Mouse (Mus musculus): ENCODE results near the gene Ntm. TPM values are rescaled to one million over a fixed set of nuclear protein-coding genes. Genes with fewer than 3 reads are reported as not detected.

Ntm gene
- polyA plus RNA-seq, 1 experiment, result not detected

DNA sequence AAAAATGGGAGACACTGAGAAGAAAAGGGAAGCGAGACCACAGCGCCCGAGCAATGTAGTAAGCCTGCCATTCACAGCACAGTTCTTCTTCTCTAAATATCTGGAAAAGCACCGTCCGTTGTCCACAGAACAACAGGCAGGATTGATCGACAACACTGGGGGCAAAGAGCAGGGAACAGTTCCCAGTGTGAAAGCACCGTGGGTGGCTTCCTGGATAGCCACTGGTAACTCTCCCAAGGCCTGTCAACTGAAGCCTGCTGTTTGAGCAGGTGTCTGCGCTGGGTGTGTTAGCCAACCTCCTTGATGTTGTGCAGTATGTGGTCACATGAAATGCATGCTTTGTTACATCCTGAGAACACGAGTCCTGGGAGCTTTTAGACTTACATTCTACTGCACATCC lies 531.4 kb downstream of the Ntm start:
- Histone ChIP-seq H3K27me3 (ENCODE audit: control insufficient read depth, insufficient read depth, insufficient read length) (no peaks in the 10 kb centered on the region), H3K4me3 (no peak overlapping the region), H3K36me3 (ENCODE audit: control insufficient read depth, insufficient read depth) (no peaks in the 10 kb centered on the region), H3ac (ENCODE audit: control insufficient read depth, insufficient read length) (no peak overlapping the region), H3K79me2 (ENCODE audit: control insufficient read depth, insufficient read depth) (no peaks in the 10 kb centered on the region), H3K4me2 (ENCODE audit: low read depth) (no peak overlapping the region)
- TF ChIP-seq POLR2AphosphoS2 (IDR thresholded peaks at IDR 0.05; ENCODE audit: insufficient read length, low read depth) (no peak), MYOD1 (IDR thresholded peaks at IDR 0.05; ENCODE audit: control insufficient read depth in 1 of 3, insufficient read length in 2 of 3, low read depth in 2 of 3) (no peak), POLR2A (IDR thresholded peaks at IDR 0.05; ENCODE audit: insufficient read length, low read depth) (no peak), SRF (IDR thresholded peaks at IDR 0.05; ENCODE audit: control insufficient read depth, insufficient read length, low read depth) (no peak), TCF12 (IDR thresholded peaks at IDR 0.05; ENCODE audit: insufficient read depth, poor library complexity, severe bottlenecking) (no peak), MYOG (IDR thresholded peaks at IDR 0.05; ENCODE audit: control insufficient read depth in 1 of 3, insufficient read depth in 1 of 3, insufficient read length in 2 of 3, low read depth in 2 of 3) (no peak), E2F4 (IDR thresholded peaks at IDR 0.05; ENCODE audit: insufficient read depth) (no peak), USF1 (IDR thresholded peaks at IDR 0.05; ENCODE audit: low read depth) (no peak), MAX (IDR thresholded peaks at IDR 0.05; ENCODE audit: low read depth) (no peak), TCF3 (IDR thresholded peaks at IDR 0.05; ENCODE audit: insufficient read length, low read depth) (no peak), CEBPB (IDR thresholded peaks at IDR 0.05; ENCODE audit: insufficient read depth, poor library complexity, severe bottlenecking) (no peak), REST (IDR thresholded peaks at IDR 0.05; ENCODE audit: insufficient read depth, insufficient read length) (no peak)

DNA sequence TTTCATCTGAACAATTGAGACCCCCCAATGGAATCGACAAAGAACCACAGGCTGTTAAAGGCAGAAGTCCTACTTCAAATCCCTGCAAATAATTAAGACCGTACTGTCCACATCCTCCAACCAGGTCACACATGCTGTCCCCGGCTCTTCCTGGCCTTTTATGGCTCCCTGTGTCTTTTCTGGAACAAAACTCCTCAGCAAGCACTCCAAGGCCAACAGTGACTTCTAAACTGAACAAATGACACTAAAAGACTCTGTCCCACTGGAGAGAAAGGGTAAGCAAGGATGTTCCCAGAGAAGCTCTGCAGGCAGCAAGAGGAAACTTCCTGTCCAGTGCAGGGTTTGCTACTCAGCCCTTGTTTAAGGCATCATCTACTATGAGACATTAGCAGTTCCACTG lies 532.8 kb downstream of the Ntm start:
- no peaks in the 10 kb centered on the region for H3K27me3 ChIP-seq (ENCODE audit: control insufficient read depth, insufficient read depth, insufficient read length)
- H3ac ChIP-seq (ENCODE audit: control insufficient read depth, insufficient read length), result no peak overlapping the region
- no peak for TF ChIP-seq CEBPB (IDR thresholded peaks at IDR 0.05; ENCODE audit: insufficient read depth, poor library complexity, severe bottlenecking)
- TF ChIP-seq TCF3 (IDR thresholded peaks at IDR 0.05; ENCODE audit: insufficient read length, low read depth), result no peak
- TF ChIP-seq POLR2A (IDR thresholded peaks at IDR 0.05; ENCODE audit: insufficient read length, low read depth), result no peak
- no peak for TF ChIP-seq POLR2AphosphoS2 (IDR thresholded peaks at IDR 0.05; ENCODE audit: insufficient read length, low read depth)
- no peak for TF ChIP-seq E2F4 (IDR thresholded peaks at IDR 0.05; ENCODE audit: insufficient read depth)
- TF ChIP-seq USF1 (IDR thresholded peaks at IDR 0.05; ENCODE audit: low read depth), result no peak
- no peak for TF ChIP-seq SRF (IDR thresholded peaks at IDR 0.05; ENCODE audit: control insufficient read depth, insufficient read length, low read depth)
- no peak for TF ChIP-seq REST (IDR thresholded peaks at IDR 0.05; ENCODE audit: insufficient read depth, insufficient read length)
- TF ChIP-seq MYOD1 (IDR thresholded peaks at IDR 0.05; ENCODE audit: control insufficient read depth in 1 of 3, insufficient read length in 2 of 3, low read depth in 2 of 3), result no peak
- TF ChIP-seq MYOG (IDR thresholded peaks at IDR 0.05; ENCODE audit: control insufficient read depth in 1 of 3, insufficient read depth in 1 of 3, insufficient read length in 2 of 3, low read depth in 2 of 3), result no peak
- TF ChIP-seq MAX (IDR thresholded peaks at IDR 0.05; ENCODE audit: low read depth), result no peak
- TF ChIP-seq TCF12 (IDR thresholded peaks at IDR 0.05; ENCODE audit: insufficient read depth, poor library complexity, severe bottlenecking), result no peak
- no peak overlapping the region for H3K4me2 ChIP-seq (ENCODE audit: low read depth)
- no peaks in the 10 kb centered on the region for H3K79me2 ChIP-seq (ENCODE audit: control insufficient read depth, insufficient read depth)
- H3K36me3 ChIP-seq (ENCODE audit: control insufficient read depth, insufficient read depth), result no peaks in the 10 kb centered on the region
- H3K4me3 ChIP-seq, result no peak overlapping the region

GRCm38 (mm10) chr9:29428322-29428721 lies 534.6 kb downstream of the Ntm start:
- no peaks in the 10 kb centered on the region for H3K27me3 ChIP-seq (ENCODE audit: control insufficient read depth, insufficient read depth, insufficient read length)
- H3K4me2 ChIP-seq (ENCODE audit: low read depth), result no peak overlapping the region
- TF ChIP-seq REST (IDR thresholded peaks at IDR 0.05; ENCODE audit: insufficient read depth, insufficient read length) (no peak), SRF (IDR thresholded peaks at IDR 0.05; ENCODE audit: control insufficient read depth, insufficient read length, low read depth) (no peak)

DNA sequence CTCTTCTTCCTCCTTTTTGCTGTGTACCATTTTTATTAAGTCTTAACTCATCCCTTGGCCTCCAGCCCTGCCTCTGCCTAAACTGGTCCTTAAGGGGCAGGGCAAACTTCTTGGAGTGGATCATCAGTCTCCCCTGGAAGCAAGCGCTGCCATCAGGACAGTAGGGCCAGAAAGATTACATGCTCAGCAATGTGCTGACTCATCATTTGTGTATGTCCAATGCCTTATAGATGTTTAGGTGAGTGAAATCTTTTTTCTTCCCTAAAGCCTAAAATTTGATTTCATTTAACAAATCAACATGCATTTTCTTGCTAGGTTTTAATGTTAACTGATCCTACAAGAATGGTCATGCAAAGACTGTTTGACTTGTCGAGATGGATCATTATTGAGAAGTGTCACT lies 536.7 kb downstream of the Ntm start:
- no peak for TF ChIP-seq USF1 (IDR thresholded peaks at IDR 0.05; ENCODE audit: low read depth)
- TF ChIP-seq TCF3 (IDR thresholded peaks at IDR 0.05; ENCODE audit: insufficient read length, low read depth), result no peak
- TF ChIP-seq MYOD1 (IDR thresholded peaks at IDR 0.05; ENCODE audit: control insufficient read depth in 1 of 3, insufficient read length in 2 of 3, low read depth in 2 of 3), result no peak
- Histone ChIP-seq H3K4me2 (ENCODE audit: low read depth) (no peak overlapping the region), H3K4me3 (no peak overlapping the region), H3K79me2 (ENCODE audit: control insufficient read depth, insufficient read depth) (no peaks in the 10 kb centered on the region), H3K27me3 (ENCODE audit: control insufficient read depth, insufficient read depth, insufficient read length) (no peaks in the 10 kb centered on the region), H3ac (ENCODE audit: control insufficient read depth, insufficient read length) (no peak overlapping the region), H3K36me3 (ENCODE audit: control insufficient read depth, insufficient read depth) (no peaks in the 10 kb centered on the region)

More at GRCm38 (mm10) chr9:29428322-29428721, 534.6 kb downstream of the Ntm start:
- Histone ChIP-seq H3ac (ENCODE audit: control insufficient read depth, insufficient read length) (no peak overlapping the region), H3K36me3 (ENCODE audit: control insufficient read depth, insufficient read depth) (no peaks in the 10 kb centered on the region), H3K79me2 (ENCODE audit: control insufficient read depth, insufficient read depth) (no peaks in the 10 kb centered on the region), H3K4me3 (no peak overlapping the region)

DNA sequence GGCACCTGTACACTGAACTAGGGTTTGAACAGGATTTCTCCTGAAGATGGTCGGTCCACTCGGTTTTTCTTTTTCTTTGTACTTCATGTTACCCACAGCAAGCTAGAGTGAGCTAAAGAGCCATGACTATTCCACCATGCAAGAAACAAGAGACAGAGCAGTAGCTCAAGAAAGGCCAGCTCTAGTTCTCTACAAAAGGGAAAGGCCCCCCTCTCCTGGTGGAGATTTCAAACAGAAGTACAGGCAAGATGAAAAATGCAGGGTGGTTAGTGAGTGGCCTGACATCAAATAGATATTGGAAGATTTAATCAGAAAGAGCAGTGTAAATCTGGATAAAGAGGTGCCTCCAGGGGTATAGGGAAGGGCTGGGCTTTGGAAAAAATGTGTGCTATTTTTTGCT lies 547.4 kb downstream of the Ntm start:
- Histone ChIP-seq H3K79me2 (ENCODE audit: control insufficient read depth, insufficient read depth) (no peaks in the 10 kb centered on the region), H3ac (ENCODE audit: control insufficient read depth, insufficient read length) (no peak overlapping the region), H3K27me3 (ENCODE audit: control insufficient read depth, insufficient read depth, insufficient read length) (no peaks in the 10 kb centered on the region), H3K4me2 (ENCODE audit: low read depth) (no peak overlapping the region), H3K36me3 (ENCODE audit: control insufficient read depth, insufficient read depth) (no peaks in the 10 kb centered on the region), H3K4me3 (no peak overlapping the region)
- TF ChIP-seq MYOD1 (IDR thresholded peaks at IDR 0.05; ENCODE audit: control insufficient read depth in 1 of 3, insufficient read length in 2 of 3, low read depth in 2 of 3) (no peak), MAX (IDR thresholded peaks at IDR 0.05; ENCODE audit: low read depth) (no peak), E2F4 (IDR thresholded peaks at IDR 0.05; ENCODE audit: insufficient read depth) (no peak), CEBPB (IDR thresholded peaks at IDR 0.05; ENCODE audit: insufficient read depth, poor library complexity, severe bottlenecking) (no peak), REST (IDR thresholded peaks at IDR 0.05; ENCODE audit: insufficient read depth, insufficient read length) (no peak), POLR2A (IDR thresholded peaks at IDR 0.05; ENCODE audit: insufficient read length, low read depth) (no peak), USF1 (IDR thresholded peaks at IDR 0.05; ENCODE audit: low read depth) (no peak), POLR2AphosphoS2 (IDR thresholded peaks at IDR 0.05; ENCODE audit: insufficient read length, low read depth) (no peak), SRF (IDR thresholded peaks at IDR 0.05; ENCODE audit: control insufficient read depth, insufficient read length, low read depth) (no peak), MYOG (IDR thresholded peaks at IDR 0.05; ENCODE audit: control insufficient read depth in 1 of 3, insufficient read depth in 1 of 3, insufficient read length in 2 of 3, low read depth in 2 of 3) (no peak), TCF12 (IDR thresholded peaks at IDR 0.05; ENCODE audit: insufficient read depth, poor library complexity, severe bottlenecking) (no peak), TCF3 (IDR thresholded peaks at IDR 0.05; ENCODE audit: insufficient read length, low read depth) (no peak)
